Mouse (Mus musculus): ENCODE data around the gene Gm20772. TPM values are rescaled to one million over a fixed set of nuclear protein-coding genes. Genes with fewer than 3 reads are reported as not detected.

The Gm20772 gene
- under 1 TPM in 1 of 2 experiments, not detected in 1; 0.51 TPM for polyA plus RNA-seq (2017; shearing (Covaris generic))

GRCm38 (mm10) chrY:17874441-17874840 lies at the start of gene Gm20772, which contains the start of gene Gm20831:
Gene Gm20772 (plus strand): TSS chrY:17874741.
Gene Gm20831 (plus strand): TSS chrY:17874741.

DNA sequence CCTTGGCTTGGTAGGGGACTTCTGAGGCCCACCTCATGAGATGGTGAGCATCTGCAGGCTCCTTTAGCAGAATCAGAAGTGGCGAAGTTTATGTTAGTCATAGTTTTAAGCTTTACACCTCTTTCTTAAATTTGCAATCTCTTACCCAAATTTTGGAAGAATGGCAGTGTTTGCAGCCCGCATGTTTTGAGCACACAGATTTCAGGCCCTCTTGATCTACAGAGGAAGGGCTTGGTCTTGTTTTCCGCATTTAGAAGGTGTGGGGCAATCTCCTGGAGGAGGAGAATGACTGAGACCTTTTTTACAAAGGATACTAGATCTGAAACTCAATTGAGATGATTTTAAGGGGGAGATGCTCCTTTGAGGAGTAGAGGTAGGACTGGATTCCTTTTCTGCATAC lies 28.4 kb upstream of the Gm20772 start, which contains the start of gene Gm21904:
Gene Gm21904, minus strand, starts transcription at position 101 of the 400 bp plus-strand sequence.

Other genes with a start within 250 kb of the Gm20772 start
- not detected for gene Gm21904, start 28.5 kb upstream of the Gm20772 start, polyA plus RNA-seq (2017; shearing (Covaris generic))
- not detected for gene Gm20831, start within 50 bp of the Gm20772 start, polyA plus RNA-seq (2017; shearing (Covaris generic))
- not detected for gene Srsy, start 62.6 kb downstream of the Gm20772 start, polyA plus RNA-seq (2017; shearing (Covaris generic))
- not detected for gene Gm21764, start 187.1 kb downstream of the Gm20772 start, polyA plus RNA-seq (2017; shearing (Covaris generic))
- gene Ssty1, start 214.4 kb downstream of the Gm20772 start, polyA plus RNA-seq (2017; shearing (Covaris generic)): not detected